Mouse (Mus musculus) heart, embryonic 14.5 days (tissue): ENCODE results near the gene Mybph. TPM values are rescaled to one million over a fixed set of nuclear protein-coding genes. Genes with fewer than 3 reads are reported as not detected.
A peak's percentile ranks its signal among the peaks of the same experiment; 100 is the strongest.

ENCODE experiments used
- ATAC-seq: fragments of 200-750 bp; cut with Nextera tagmentation; 2 replicates; pipeline ENCODE4 v1.8.0; 2017; ENCODE audit warnings: low read depth, moderate TSS enrichment; ENCODE audit not compliant: insufficient number of reproducible peaks, insufficient read depth, low FRiP score
- H3K27ac ChIP-seq, 2 experiments: fragments of 200-500 bp in 1 of 2; fragments of 300-500 bp in 1 of 2; sonication (generic) in 1 of 2; replicated peaks in 1 of 2; 2 replicates each; pipeline ENCODE4 v1.5.1; 2012 to 2014; ENCODE audit warnings: low read depth in 2 of 2, low read length in 2 of 2, control low read depth in 1 of 2, mild to moderate bottlenecking in 1 of 2, mixed read lengths in 1 of 2; ENCODE audit not compliant: control insufficient read depth in 1 of 2, insufficient read depth in 1 of 2
- H3K27me3 ChIP-seq: fragments of 300-500 bp; sonication (generic); 2 replicates; pipeline ENCODE4 v1.6.1; 2014; ENCODE audit warnings: mild to moderate bottlenecking, low read length, control low read depth; ENCODE audit not compliant: control insufficient read depth, insufficient read depth
- H3K36me3 ChIP-seq: fragments of 300-500 bp; sonication (generic); 2 replicates; pipeline ENCODE4 v1.6.1; 2014; ENCODE audit warnings: mild to moderate bottlenecking, control low read depth, low read length, mixed read lengths; ENCODE audit not compliant: control insufficient read depth, insufficient read depth
- H3K4me1 ChIP-seq, 2 experiments: fragments of 200-500 bp in 1 of 2; fragments of 300-500 bp in 1 of 2; sonication (generic) in 1 of 2; 2 replicates each; pipeline ENCODE4 v1.6.1; 2012 to 2014; ENCODE audit warnings: low read length in 2 of 2, control low read depth in 1 of 2, mixed read lengths in 1 of 2; ENCODE audit not compliant: control insufficient read depth in 2 of 2, insufficient read depth in 2 of 2
- H3K4me2 ChIP-seq: fragments of 300-500 bp; sonication (generic); 2 replicates; pipeline ENCODE4 v1.6.1; 2014; ENCODE audit warnings: mild to moderate bottlenecking, low read length
- H3K4me3 ChIP-seq, 2 experiments: fragments of 200-500 bp in 1 of 2; fragments of 300-500 bp in 1 of 2; sonication (generic) in 1 of 2; 2 replicates each; pipeline ENCODE4 v1.5.1; 2012 to 2014; ENCODE audit warnings: low read length in 2 of 2, mild to moderate bottlenecking in 2 of 2, control low read depth in 1 of 2, low read depth in 1 of 2, moderate library complexity in 1 of 2; ENCODE audit not compliant: control insufficient read depth in 1 of 2, insufficient read depth in 1 of 2
- H3K9ac ChIP-seq: fragments of 300-500 bp; sonication (generic); 2 replicates; pipeline ENCODE4 v1.6.1; 2014; ENCODE audit warnings: mild to moderate bottlenecking, low read length
- H3K9me3 ChIP-seq: fragments of 300-500 bp; sonication (generic); 2 replicates; pipeline ENCODE4 v1.6.1; 2016; ENCODE audit warnings: low read length, control low read depth; ENCODE audit not compliant: control insufficient read depth
- WGBS: fragments of 180-500 bp; shearing (Covaris S2); extraction: QIAGEN DNeasy Blood & Tissue Kit; methylation state at CpG from one replicate; pipeline ENCODE4 v1.1.7; 2014; 5-methylcytosine and 5-hydroxymethylcytosine counted together
- polyA plus RNA-seq: library from polyadenylated mRNA; unstranded; fragments of >200 nt; fragmentation: Nextera tagmentation; extraction: Ambion mirVana; gene quantifications from 2 replicates; pipeline ENCODE4 v1.2.1, GENCODE M21; 2014

The Mybph gene
- polyA plus RNA-seq, 1 experiment from 2014 or later: 0.27 TPM

DNA sequence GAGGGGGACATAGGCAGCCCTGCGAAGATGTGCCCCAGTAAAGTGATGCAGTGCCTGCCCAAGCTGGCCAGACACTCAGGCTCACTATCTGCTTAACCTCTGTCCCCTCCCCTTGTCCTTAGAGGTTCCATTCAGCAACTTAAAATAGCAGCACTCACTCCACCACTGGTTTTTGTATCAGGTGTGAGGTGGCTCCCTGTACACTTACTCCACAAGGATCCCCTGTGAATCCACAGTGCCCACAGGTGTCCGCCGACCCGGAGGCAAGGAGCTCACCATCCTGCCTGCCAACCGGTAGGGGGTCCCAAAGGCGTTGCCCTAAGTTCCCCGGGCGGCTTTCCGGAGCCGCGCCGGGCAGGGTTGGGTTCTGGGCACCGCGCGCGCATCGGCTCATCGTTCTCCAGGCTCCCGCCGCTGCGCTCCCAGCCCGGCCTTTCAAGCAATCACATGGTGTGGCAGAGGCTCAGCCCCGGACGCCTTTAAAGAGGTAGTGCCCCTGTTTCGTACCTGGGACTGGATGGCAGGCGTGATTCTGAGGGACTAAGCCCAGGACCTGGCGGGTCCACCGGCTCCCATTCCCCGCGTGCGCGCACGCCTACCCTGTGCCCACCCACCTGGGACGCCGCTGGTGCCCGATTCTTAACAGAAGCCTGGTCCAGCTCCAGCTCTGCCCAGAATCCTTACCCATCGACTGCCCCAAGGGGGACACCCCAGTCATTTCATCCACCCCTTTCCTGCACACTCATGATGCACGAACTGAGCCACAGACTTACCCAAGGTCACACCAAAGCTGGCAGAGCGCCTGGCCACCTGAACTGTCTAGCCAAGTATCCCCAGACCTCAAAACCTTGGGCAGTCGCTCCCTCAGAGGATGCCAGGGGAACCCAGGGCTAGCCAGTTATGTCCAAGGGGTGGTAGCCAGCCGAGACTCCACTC, 41.5 kb downstream of the Mybph start:
- ATAC-seq: peak; percentile 58; the same call in 1 of the 2 replicates
- Histone ChIP-seq H3K27ac (peak overlapping the region; percentile 47 to 80; a peak in 3 of 4 replicates), H3K4me1 (peaks cover 46 to 47% of the 10 kb centered on the region in 2 experiments), H3K27me3 (peaks cover 26% of the 10 kb centered on the region), H3K4me2 (peak overlapping the region; percentile 93), H3K9ac (peak overlapping the region; percentile 70), H3K9me3 (no peaks in the 10 kb centered on the region), H3K4me3 (peak overlapping the region; percentile 41 to 44), H3K36me3 (no peaks in the 10 kb centered on the region)
- under 1% methylated on average over 41 of the region's 41 CpGs for WGBS

DNA sequence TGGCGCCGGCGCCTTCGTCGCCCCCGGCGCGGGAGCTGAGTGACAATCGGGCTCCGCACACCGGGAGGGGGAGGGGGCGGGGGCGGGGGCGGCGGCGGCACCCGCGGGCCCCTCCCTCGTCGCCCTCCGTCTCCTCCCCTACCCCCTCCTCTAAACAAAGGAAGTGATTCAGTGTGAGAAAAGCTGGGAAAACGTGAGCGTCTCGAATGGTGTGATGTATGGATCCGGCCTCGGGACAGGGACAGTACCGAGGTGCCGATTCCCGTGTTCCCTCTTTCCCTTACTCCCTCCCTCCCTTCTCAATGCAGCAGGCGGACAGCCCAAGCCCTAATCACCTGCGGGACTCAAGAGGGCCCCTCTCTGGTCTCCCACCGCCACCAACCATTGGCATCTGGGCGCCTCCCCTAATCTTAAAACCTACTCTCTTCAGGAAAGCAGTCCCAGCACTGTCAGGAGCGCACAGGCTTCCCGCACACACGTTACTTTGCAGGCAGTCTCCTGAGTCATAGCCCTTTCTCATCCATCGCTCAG, 42.2 kb downstream of the Mybph start, which contains the start of gene Adora1:
Gene Adora1 (minus strand): TSS at position 41 of the 531 bp plus-strand sequence.
- H3K9me3 ChIP-seq: no peaks in the 10 kb centered on the region
- peak within 1 kb of the TSS; percentile 93 for H3K4me2 ChIP-seq
- no peak for ATAC-seq
- H3K36me3 ChIP-seq: no peaks in the 10 kb centered on the region
- peak within 1 kb of the TSS; percentile 70 for H3K9ac ChIP-seq
- H3K27me3 ChIP-seq: peaks cover 26% of the 10 kb centered on the region
- peak within 1 kb of the TSS; percentile 47 to 80; a peak in 3 of 4 replicates for H3K27ac ChIP-seq
- WGBS: 1% methylated on average over 36 of the region's 37 CpGs
- H3K4me3 ChIP-seq: peak within 1 kb of the TSS; percentile 41 to 44
- peaks cover 43% of the 10 kb centered on the region in 2 experiments for H3K4me1 ChIP-seq

DNA sequence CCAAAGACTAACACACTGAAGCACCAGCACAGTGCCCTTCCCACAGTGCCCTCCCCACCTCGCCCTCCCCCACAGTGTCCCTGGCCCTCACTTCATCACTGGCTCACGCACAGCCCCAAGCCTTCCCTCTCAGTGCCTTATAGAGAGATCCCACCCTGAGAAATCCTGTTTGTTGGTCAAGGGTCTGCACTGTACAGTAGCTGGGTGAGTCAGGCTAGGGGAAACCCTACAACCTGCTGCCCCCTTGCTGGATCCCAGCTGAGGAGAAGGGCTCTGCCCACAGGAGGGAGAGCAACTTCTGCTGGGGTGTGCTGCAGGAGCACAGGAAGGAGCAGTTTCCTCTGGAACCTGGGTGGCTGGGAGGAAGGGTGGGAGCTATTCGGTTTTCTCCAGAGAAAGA, 42.9 kb downstream of the Mybph start:
- no peak for ATAC-seq
- no peak overlapping the region for H3K27ac ChIP-seq

DNA sequence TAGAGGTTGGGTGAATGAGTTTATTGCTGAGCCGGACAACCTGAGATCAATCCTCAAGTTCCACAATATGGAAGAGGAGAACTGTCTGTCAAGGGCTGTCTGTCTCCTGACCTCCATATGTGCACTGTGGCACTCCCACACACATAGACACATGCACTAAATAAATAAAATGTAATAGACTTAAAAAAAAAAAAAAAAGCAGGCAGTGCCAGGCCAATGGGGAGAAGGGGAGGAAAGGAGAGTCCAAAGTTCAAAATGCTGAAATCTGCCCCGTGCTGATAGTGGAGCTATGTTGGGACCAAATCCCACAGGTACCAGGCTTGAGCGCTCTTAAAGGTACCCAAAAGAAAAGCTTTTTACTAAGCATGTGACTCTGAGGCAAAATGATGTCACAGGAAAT, 44.2 kb downstream of the Mybph start:
- 72% methylated on average over 3 of the region's 3 CpGs for WGBS
- no peak for ATAC-seq
- Histone ChIP-seq H3K4me3 (no peak overlapping the region), H3K36me3 (no peaks in the 10 kb centered on the region), H3K27ac (no peak overlapping the region), H3K9ac (no peak overlapping the region), H3K9me3 (no peaks in the 10 kb centered on the region), H3K4me1 (peaks cover 31 to 37% of the 10 kb centered on the region in 2 experiments), H3K4me2 (no peak overlapping the region), H3K27me3 (peaks cover 26% of the 10 kb centered on the region)

More for the DNA sequence above, 42.9 kb downstream of the Mybph start:
- WGBS: 47% methylated on average over 3 of the region's 3 CpGs
- H3K36me3 ChIP-seq: no peaks in the 10 kb centered on the region
- H3K4me3 ChIP-seq: no peak overlapping the region
- no peak overlapping the region for H3K9ac ChIP-seq
- H3K27me3 ChIP-seq: peaks cover 26% of the 10 kb centered on the region
- no peak overlapping the region; the same call in 1 of the 2 replicates for H3K4me2 ChIP-seq
- H3K4me1 ChIP-seq: peaks cover 37 to 39% of the 10 kb centered on the region in 2 experiments
- H3K9me3 ChIP-seq: no peaks in the 10 kb centered on the region

DNA sequence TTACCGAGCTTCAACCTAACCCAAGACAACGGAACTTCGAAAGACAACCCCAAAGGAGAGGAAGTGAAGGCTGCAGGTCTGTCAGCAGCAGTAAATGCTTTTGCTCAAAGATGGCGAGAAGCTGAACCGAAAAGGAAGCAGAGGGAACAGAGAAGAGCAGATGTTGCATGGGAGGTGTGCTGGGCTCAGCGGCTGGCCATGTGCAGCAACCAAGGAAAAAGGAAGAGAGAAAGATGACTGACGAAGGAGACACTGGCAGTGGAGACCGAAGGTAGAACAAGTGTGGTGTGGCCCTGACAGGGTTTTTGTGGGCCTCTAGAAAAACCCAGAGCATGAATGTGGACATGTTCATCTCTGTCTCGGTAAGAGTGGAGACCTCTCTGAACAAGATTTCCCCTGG, 47.5 kb downstream of the Mybph start:
- peaks cover 18 to 20% of the 10 kb centered on the region in 2 experiments for H3K4me1 ChIP-seq
- H3K4me2 ChIP-seq: no peak overlapping the region
- WGBS: 83% methylated on average over 9 of the region's 9 CpGs
- no peak overlapping the region for H3K9ac ChIP-seq
- no peak for ATAC-seq
- no peak overlapping the region for H3K4me3 ChIP-seq
- peaks cover 9% of the 10 kb centered on the region; the same call in 1 of the 2 replicates for H3K27me3 ChIP-seq
- H3K9me3 ChIP-seq: no peaks in the 10 kb centered on the region
- no peaks in the 10 kb centered on the region for H3K36me3 ChIP-seq
- H3K27ac ChIP-seq: no peak overlapping the region

DNA sequence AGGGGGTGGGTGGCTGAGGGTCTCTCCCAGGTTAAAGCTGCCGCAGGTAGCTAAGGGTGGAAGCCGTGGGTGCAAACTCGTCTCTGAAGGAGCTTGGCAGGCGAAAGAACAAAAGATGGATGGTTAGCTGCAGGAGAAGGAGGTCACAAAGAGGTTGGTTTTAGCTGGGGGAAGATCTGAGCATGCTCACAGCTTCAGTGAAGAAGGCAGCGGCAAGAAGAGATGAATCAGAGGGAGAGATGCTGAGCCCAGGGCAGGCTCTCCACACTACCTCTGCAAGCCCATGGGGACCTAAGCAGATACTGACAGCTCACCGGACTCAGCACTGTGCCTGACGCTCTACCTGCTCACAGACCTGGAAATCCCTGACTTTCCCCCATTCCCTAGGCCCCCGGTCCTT, 48.0 kb downstream of the Mybph start:
- Histone ChIP-seq H3K9me3 (no peaks in the 10 kb centered on the region), H3K4me1 (peaks cover 15 to 18% of the 10 kb centered on the region in 2 experiments), H3K36me3 (no peaks in the 10 kb centered on the region), H3K4me2 (no peak overlapping the region), H3K9ac (no peak overlapping the region), H3K27ac (no peak overlapping the region), H3K27me3 (peaks cover 8% of the 10 kb centered on the region; the same call in 1 of the 2 replicates), H3K4me3 (no peak overlapping the region)
- WGBS: 82% methylated on average over 8 of the region's 8 CpGs
- no peak for ATAC-seq

DNA sequence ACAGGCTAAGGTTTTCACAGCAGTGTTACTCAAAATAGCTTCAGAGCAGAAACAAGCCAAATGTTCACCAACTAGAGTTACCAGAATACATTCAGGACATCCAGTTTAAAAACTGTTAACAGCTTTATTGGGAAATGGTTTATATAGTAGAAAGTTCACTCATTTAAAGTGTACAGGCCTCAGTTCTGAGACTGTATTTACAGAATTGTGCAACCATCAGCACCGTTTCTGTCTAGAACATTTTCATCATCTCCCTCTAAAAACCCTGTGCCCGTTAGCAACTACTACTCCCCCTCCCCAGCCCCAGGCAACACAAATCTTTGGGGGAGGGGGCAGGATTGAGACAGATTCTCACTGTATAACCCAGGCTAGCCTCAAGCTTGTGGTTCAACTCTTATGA, 49.0 kb downstream of the Mybph start:
- ATAC-seq: no peak
- 59% methylated on average over 2 of the region's 2 CpGs for WGBS
- Histone ChIP-seq H3K9ac (no peak overlapping the region; the same call in 1 of the 2 replicates), H3K4me2 (no peak overlapping the region), H3K9me3 (no peaks in the 10 kb centered on the region), H3K27ac (no peak overlapping the region), H3K4me3 (no peak overlapping the region), H3K4me1 (peaks cover 15 to 21% of the 10 kb centered on the region in 2 experiments), H3K27me3 (peaks cover under 1% of the 10 kb centered on the region; the same call in 1 of the 2 replicates), H3K36me3 (no peaks in the 10 kb centered on the region)
